Mouse (Mus musculus) ES-Bruce4 (cell line): ENCODE results near the gene Pitpnm1.

Experiments
- CTCF ChIP-seq: IDR thresholded peaks from one replicate; pipeline ENCODE4 v1.8.1; 2011; ENCODE audit warnings: low read depth, low read length
- EP300 ChIP-seq: IDR thresholded peaks from 2 replicates; pipeline ENCODE4 v1.6.1; 2011; ENCODE audit warnings: low read depth, low read length; ENCODE audit not compliant: insufficient read depth

- TF ChIP-seq CTCF: no peak
- no peak for TF ChIP-seq EP300
Observed at GRCm38 (mm10) chr19:4139446-4139845, 39.6 kb downstream of the Pitpnm1 start, which contains the start of gene Gpr152.
